Mouse (Mus musculus): ENCODE results near the gene Ptprj.
"Not testable (repeated sequence)": the region's sequence is repeated elsewhere in the genome, so short reads cannot be mapped to it uniquely, and the experiment has no call there.

Ptprj gene

DNA sequence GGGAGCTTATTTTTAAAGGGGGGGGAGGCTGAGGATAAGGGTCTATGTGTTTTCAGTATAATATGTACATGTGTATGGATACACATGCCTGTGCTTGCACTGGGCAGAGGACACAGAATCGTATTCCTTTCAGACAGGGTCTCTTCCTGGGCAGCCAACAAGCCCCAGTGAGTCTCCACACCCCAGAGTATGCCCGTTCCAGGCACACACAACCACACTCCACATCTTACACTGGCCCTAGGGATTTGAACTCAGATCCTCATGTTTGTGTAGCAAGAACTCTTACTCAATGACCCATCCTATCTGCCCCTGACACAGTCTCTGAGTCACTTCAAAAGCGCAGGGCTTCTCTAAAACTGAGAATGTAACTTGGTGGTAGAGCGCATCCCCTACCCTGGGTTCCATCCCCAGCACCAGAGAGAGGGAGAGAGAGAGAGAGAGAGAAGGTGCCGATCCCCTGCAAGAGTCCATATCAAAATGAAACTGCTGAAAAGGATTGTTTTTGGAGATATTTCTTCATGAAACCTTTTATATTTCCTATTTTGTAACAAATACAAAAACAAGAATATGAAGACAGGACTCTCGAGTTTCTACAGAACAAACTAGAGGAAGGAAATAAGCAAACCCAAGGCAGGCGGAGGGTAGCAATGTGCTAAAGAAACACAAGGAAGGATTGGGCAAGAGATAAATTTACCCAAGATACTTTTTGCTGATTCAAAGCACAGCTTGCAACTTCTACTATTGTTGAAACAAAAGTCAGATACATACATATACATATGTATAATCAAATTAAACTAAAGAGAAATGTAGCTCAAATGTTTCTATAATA is 2.8 kb downstream of the Ptprj start:
- DNase-seq (ENCODE audit: low read depth): no peak

DNA sequence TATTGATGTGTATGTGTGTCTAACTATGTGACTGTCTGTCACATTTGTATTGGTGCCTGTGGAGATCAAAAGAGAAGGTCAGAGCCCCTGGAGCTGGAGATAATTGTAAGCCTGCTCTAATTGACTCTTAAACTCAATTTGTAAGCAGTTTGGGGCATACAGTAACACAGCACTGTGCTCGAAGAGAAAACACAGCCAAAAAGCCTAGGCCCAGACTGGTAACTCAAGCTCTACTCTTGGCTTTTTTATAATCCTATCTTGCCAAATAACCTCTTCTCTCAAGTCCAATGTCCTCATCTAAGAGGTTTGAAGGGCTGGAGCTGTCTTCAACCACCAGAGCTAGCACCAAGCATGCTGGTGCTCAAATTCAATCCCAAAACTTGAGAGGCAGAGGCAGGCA is 3.5 kb downstream of the Ptprj start:
- no peak for DNase-seq (ENCODE audit: low read depth)

DNA sequence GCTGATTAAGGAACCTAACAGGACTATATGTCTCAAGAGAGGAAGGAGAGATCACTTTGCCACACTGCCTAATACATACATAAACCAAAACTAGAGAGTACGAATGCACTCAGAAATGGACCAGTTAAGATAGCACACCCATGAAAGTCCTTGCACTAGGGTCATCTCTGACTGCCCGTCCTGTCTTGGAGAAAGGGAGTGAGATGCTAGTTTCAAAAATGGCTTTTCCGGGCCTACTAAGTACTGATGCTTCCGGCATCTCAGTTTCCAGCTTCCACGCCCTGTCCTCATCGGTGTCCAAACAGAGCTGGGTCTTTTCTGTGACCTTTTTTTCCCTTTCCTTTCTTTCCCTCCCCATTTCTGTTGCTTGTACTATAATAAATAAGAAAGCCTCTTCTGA is 4.0 kb downstream of the Ptprj start:
- no peak for DNase-seq (ENCODE audit: low read depth)

DNA sequence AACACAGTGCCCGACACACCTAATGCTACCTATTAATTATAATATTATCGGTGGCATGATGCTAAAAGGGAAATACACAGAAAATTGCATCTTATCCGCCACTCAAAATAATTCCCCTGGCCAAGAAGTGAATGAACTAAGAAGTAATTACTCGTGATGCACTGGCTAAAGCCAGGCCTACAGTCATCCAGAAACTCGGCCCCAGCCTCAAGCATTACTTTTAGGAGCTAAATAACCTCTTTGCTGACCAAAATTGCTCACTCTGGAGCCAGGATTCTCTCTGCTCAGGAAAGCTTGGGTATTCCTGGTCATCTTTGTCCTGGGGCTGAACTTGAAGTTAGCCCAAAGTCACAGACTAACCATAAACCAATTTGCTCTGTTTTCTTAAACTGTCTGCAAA is 4.7 kb downstream of the Ptprj start:
- DNase-seq (ENCODE audit: low read depth): no peak

DNA sequence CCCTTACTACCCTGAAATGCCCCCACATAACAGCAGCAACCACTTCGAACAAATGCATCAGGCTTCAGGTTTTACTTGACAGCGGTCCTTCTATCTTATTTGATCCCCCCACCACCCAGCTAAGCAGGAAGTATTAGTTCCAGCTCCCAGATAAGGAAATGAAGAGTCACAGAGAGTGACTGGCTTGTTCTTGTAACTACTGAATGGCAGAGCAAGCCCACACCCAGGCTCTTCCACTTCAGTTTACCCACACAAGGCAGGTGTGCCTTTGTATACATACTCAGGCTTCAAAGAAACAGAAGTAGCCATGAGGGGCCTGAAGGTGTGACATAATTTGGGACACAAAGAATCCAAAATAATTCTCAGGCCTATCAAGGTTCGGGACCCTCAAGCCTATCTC is 5.3 kb downstream of the Ptprj start:
- no peak for DNase-seq (ENCODE audit: low read depth)

DNA sequence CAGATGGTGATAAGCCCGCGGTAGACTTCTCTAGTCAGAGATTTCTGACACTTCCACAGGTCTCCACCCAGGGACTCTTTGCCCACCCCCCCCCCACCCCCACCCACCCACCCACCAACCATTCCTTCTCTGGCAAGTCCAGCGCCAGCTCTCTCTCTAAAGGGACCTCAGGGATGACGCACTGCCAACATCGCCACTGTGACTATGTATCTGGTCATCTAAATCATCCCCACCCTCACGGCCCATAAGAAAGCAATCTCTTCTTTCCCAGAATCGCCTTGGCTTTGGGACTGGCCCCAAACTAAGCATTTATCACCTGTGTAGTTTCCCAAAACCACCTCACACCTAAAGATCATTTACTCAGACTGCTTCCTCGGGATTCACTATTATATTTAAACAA is 5.9 kb downstream of the Ptprj start:
- DNase-seq (ENCODE audit: low read depth): no peak

DNA sequence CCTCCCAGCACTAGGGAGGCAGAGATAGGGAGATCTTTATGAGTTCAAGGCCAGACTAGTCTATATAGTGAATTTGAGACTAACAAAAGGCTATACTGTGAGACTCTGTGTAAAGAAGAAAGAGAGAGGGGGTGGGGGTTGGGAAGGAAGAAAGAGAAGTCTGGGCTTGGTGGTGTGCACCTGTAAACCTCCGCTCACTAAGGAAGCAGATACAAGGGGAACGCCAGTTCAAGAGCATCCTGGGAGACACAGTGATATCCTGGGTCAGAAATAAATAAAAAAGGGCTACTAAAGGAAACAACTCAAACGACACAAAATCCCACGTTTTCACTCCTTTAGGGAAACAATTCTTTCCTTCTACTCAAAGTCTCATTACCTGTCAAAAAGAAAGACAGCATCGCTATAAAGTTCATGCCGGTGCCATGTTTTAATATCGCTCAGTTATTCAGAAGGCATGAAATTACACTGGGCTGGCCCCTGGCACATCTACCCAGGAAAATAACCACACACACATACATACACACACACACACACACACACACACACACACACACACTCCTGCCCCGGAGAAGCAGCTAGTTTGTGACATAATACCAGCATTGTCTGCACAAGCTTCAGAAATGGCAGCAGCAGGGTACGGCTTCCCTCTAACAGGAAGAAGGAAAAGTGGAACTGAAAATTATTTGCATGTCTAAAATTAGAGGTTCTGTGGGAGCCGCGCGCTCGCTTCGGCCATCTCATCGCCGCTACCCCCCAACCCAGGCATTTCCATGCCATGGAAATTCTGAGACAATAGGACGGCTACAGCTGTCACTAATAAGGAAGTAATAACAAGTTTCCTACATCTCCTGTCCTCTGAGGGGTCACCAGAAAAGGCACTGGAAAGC is 6.6 kb downstream of the Ptprj start:
- DNase-seq (ENCODE audit: low read depth): no peak

DNA sequence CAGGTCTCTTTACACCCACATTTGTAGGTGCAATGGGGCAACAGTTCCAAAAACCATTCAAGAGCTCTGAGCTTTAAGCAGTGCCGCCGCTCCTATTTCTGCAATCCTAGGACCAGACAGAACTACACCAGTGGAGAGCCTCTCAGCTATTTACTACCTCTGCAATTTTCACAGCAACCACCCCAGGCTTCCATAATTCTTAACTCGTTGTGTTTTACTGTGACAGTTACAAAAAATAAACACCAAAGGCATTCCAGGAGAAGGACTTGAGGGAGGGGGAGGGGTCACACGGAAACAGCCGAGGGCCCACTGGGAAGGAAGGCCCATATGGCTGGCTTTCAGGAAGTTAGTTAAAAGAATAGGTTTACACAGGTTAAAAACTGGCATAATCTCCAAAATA is 8.3 kb downstream of the Ptprj start:
- no peak for DNase-seq (ENCODE audit: low read depth)

DNA sequence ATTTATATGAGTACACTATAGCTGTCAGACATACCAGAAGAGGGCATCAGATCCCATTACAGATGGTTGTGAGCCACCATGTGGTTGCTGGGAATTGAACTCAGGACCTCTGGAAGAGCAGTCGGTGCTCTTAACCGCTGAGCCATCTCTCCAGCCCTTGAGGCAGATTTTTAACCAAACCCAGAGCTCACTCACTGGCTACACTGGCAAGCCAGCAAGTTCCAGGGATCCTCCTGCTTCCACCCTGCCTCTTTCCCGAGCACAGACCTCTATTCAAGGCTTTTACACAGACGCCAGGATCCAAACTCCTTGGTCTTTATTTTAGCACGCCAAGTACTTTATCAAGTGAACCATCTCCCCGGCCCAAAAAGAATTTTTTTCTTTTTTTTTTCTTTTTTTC is 9.0 kb downstream of the Ptprj start:
- not testable (repeated sequence) for DNase-seq (ENCODE audit: low read depth)

DNA sequence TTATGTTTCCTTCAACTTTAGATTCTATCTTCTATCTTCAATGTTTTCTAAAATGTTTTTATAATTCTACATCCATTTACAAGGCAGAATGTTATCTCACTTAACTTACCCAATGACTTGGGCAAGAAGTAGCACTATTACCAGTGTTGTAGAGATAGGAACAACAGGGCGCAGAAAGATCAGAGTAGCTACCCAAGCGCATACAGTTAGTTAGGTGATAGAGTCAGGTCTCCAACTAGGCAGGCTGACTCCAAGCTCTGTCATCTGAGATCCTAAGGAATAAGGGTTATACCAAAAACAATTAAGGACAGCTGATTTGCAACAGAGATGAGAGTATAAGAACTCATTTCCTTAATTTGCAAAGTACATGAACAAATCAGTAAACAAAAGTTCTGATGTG is 9.6 kb downstream of the Ptprj start:
- DNase-seq (ENCODE audit: low read depth): no peak

DNA sequence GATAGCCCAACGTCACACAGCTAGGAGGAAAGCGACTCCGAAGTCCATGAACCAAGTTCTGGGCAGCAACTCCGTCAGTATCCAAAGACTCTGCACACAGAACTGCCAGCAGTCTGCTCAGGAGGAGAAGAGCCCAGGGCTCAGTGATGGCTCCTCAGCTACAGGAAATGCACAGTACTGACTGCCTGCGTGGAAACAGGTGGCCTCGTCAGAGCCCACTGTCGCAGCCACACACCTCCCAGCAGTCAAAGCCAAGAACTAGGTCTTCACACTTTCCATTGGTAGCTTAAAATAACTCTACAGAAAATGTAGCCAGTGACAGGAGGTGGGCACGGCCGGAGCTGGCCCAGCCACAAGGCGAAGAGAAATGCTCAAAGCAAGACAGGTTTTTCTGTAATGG is 10.2 kb downstream of the Ptprj start:
- no peak for DNase-seq (ENCODE audit: low read depth)

DNA sequence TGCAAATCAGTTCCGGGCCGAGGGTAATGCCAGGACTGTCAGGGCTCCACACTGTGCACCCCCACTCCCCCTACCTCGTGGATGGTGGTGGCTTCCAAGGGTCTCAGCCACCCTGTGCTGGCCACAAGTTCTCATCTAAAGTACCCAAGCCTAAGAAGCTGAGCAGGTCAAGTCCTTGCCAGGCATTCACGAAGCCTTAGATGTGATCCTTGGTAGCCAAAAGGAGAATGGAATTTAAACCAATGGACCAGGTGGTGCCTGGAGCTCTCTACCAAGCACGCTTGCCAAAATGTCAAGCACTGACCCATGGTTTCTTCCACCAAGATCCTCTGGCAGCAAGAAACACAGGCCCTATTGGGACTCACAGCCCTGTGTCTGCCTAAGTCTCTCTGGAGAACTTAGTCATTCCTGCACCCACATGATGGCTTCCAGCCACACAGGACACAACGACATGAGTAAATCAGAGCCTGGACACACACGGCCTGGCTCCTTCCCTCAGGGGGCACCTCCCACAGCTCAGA is 11.4 kb downstream of the Ptprj start:
- DNase-seq (ENCODE audit: low read depth): no peak

DNA sequence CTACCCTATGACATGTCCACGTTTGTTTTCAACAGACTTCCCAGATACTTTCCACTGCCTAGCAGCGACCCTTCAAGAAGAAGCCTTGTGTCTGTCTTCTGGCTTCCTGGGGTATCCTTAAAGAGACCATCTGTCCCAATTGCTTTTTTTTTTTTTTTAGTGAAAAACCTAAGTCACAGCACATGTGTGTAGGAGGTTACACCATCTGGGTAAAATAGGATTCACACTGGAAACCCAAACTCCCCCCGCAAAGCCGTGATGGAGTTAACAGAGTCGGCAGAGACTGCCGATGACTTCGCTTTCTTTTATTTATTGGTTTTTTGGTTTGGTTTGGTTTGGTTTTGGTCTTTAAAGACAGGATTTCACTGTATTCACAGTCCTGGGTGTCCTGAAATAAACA is 12.4 kb downstream of the Ptprj start:
- DNase-seq (ENCODE audit: low read depth): no peak

DNA sequence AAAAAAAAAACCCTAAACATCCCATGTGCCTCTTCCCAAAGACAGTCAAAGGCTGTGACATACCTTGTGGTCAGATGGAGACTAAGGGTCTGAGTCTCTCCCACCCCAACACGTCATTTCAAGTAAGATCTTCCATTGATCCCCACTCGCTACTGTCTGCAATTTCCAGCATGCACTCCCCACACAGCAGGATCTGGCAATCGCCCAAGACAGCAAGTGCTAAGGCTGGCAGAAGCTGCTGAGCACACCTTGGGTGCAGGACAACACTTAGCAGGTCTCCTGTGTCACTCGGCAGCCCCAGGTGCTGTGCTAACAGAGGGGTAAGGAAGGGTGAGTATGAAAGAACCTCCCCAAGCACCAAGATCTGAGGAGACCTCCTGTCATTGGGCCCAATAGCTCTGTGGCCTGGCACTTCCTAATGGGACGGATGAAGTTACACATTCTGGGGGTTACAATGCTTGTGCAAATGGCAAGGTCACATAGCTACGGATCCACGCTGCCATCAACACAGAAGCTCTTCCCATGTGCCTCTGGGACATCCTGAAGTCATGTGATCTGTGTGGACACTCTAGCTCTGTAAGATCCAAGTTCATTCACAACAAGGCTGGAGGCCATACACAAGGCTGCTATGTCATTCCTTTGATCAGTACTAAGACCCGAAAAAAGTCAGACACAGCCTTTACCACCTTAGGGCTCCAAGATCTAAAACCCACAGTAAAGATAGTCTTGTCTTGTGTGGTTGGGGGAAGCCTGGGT is 13.5 kb downstream of the Ptprj start:
- DNase-seq (ENCODE audit: low read depth): no peak

DNA sequence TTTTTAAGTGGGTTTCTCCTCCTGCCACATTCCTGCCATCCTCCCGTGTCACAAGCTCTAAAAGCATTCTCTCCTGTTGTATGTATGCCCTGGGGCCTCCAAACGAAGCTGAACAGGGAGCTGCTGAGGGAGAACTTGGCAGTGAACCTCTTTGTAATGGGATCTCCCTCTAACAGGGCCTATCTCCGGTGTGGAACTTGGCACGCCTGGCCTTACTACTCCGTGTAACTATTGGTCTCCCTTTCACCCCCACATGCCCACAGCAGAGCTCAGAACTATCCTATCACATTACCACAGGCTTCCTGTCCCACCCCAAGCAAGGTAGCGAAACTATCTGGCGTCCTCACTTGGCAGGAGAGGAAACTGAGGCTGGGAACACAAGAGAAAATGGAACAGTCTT is 14.4 kb downstream of the Ptprj start:
- no peak for DNase-seq (ENCODE audit: low read depth)

DNA sequence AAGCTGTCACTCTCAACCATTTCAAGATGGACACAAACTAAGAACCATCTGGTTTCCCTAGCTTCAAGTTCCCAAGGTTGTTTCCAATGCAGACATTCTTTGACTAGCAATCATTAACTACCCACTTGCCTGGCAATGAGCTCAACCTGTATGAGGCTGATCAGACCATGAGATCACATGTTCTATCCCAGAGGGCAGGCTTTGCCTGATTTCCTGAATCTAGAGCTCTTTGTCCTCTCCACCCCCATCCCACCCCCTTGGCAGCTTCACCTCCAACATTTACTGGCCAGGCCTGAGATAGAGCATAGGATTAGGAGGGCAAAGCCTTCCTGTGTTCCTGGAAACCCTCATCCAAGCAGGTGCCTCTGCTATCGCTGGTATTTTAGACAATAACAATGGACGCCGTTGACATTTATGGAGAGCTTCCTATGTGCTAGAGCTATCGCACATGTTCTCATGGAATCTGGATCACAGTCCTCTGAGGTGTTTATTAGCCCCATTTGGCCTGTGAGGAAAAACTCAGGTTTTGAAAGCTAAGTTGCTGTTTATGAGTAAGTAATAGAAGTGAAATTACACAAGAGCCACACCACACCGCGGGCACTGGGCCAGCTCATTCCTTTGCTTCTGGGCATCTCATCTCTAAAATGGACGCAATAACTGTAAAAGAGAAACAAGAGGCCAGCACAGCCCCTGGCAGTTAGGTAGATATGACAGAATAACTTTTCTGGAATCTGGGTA is 15.1 kb downstream of the Ptprj start:
- DNase-seq (ENCODE audit: low read depth): no peak

DNA sequence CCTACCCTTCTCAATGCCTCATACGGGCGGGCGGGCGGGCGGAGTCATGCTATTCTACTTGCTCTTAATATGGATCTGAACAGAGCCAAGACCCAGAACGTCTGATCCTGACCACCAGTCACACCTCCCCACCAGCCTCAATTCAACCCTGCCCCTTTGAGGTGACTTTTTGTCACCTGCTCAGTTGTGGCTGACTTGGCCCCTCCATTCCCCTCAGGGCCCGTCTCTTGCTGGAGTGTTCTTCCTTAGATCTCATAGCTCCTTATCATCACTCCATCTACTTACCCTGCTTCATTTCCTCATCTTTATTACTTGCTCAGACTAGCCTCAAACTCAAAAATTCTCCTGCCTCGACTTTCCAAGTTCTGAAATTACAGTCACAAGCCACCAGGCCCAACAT is 15.9 kb downstream of the Ptprj start:
- no peak for DNase-seq (ENCODE audit: low read depth)

DNA sequence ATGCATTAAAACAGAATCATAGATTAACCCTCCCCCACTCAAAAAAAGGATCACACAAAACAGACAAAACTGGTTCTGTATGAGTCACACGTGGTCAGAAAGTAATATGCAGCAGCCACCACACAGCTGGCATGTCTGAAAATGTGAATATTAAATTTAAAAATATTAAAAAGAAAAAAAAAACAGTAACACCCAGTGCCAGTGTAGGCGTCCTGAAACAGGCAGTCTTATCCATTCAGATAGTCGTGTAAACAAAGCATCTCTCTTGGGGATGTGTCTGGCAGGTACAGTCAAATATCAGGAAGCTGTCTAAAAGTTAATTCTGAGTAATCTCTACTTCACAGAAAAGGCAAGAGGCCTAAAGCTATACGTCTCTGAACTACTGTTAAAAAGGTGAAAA is 17.3 kb downstream of the Ptprj start:
- DNase-seq (ENCODE audit: low read depth): no peak

DNA sequence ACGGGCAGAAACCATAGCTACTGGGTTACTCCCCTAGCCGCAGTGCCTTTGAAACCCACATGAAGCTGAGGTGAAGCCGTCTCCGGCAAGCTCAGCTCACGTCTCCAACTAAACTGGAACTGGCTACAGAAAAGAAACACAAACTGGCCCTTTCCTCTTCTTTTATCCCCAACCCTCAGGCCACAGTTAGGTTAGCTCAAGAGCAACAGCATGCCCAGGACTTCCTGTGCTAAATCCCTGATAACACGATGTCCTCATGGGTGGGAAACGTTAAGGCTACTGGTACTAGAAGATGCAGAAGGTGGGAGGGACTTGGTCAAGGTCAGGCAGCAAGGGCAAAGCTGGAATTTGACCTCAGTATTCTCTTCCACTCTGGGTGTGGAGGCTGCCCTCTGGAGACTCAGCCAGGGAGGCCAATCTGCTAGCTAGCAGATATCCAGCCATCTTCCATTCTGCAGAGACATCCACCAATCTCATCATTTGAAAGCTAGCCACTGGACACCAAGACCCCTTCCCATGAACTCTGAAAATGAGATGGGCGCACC is 18.2 kb downstream of the Ptprj start:
- DNase-seq (ENCODE audit: low read depth): no peak

DNA sequence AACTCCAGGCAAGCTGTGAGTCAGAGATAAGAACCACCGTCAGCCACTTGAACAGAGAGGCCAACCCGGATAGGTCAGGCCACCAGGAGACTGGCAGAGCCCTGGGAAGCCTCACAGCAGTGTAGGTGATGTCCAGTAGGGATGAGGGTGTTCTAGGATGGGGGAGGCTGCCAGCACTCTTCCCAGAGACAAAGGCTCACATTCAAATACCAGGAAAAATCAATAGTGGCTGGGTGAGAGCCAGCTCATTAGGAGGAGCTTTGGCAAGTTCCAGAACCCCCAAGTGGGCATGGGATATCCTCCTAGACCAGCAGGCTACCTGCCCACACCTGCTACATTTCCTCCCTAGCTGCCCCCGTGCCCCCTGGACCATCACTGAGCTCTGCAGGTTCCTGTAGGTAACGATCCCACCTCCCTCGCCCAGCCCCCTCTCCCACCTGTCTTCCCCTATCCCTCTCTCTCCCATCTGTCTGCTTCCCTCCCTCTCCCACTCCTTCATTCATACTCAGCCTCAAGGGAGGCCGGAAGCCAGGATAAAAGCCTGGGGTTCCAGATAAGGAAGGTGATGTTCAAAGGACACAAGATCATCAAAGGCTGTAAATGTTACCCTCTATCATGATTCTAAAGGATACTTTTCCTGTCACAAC is 20.1 kb downstream of the Ptprj start:
- no peak for DNase-seq (ENCODE audit: low read depth)

DNA sequence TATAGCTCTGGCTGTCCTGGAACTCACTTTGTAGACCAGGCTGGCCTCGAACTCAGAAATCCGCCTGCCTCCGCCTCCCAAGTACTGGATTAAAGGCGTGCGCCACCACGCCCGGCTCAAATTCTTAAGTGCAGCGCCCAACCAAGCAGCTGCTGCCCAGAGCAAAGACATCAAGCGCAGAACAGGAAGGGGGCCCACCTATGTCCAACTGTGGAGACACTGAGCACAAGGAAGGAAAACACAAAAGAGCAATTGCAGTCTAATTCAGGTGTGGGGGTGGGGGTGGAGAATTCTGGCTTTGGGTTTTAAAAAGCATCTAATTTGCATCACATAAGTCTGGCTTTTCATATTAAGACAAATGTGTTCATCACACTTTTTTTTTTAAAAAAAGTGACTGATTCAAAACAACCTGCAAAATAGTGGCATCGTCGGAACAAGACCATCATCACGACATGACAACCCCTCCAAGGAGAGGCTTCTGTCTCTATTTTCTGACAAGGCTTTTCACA is 20.7 kb downstream of the Ptprj start:
- no peak for DNase-seq (ENCODE audit: low read depth)
